Mouse (Mus musculus) hindbrain, embryonic 10.5 days (tissue): ENCODE results near the gene Rbm14. TPM values are rescaled to one million over a fixed set of nuclear protein-coding genes. Genes with fewer than 3 reads are reported as not detected.
"Not testable (repeated sequence)": the region's sequence is repeated elsewhere in the genome, so short reads cannot be mapped to it uniquely, and the experiment has no call there.

Experiments
- DNase-seq: peaks from one replicate; pipeline ENCODE4 v3.0.0-alpha.2; 2017; ENCODE audit warnings: low spot score
- H3K27ac ChIP-seq: fragments of 300-500 bp; sonication (generic); 2 replicates; pipeline ENCODE4 v1.5.1; 2016; ENCODE audit warnings: mild to moderate bottlenecking, moderate library complexity
- H3K27me3 ChIP-seq: fragments of 300-500 bp; sonication (generic); 2 replicates; pipeline ENCODE4 v1.6.1; 2016; ENCODE audit warnings: mild to moderate bottlenecking; ENCODE audit not compliant: poor library complexity, insufficient read depth, severe bottlenecking
- H3K36me3 ChIP-seq: fragments of 300-500 bp; sonication (generic); 2 replicates; pipeline ENCODE4 v1.6.1; 2016; ENCODE audit warnings: mild to moderate bottlenecking, moderate library complexity
- H3K4me1 ChIP-seq: fragments of 300-500 bp; sonication (generic); replicated peaks from 2 replicates; pipeline ENCODE4 v1.6.1; 2016; ENCODE audit warnings: mild to moderate bottlenecking
- H3K4me3 ChIP-seq: fragments of 300-500 bp; sonication (generic); 2 replicates; pipeline ENCODE4 v1.5.1; 2016; ENCODE audit warnings: mild to moderate bottlenecking, moderate library complexity
- H3K9me3 ChIP-seq: fragments of 300-500 bp; sonication (generic); 2 replicates; pipeline ENCODE4 v1.6.1; 2016; ENCODE audit warnings: mild to moderate bottlenecking, moderate library complexity
- WGBS: fragments of 180-500 bp; shearing (Covaris S2); methylation state at CpG from one replicate; pipeline ENCODE4 v1.1.7; 2016; 5-methylcytosine and 5-hydroxymethylcytosine counted together
- polyA plus RNA-seq: library from polyadenylated mRNA; unstranded; fragments of >200 nt; fragmentation: Nextera tagmentation; extraction: Ambion mirVana; gene quantifications from 2 replicates; pipeline ENCODE4 v1.2.1, GENCODE M21; 2016

Gene Rbm14
- polyA plus RNA-seq, 1 experiment from 2014 or later: 126 TPM

DNA sequence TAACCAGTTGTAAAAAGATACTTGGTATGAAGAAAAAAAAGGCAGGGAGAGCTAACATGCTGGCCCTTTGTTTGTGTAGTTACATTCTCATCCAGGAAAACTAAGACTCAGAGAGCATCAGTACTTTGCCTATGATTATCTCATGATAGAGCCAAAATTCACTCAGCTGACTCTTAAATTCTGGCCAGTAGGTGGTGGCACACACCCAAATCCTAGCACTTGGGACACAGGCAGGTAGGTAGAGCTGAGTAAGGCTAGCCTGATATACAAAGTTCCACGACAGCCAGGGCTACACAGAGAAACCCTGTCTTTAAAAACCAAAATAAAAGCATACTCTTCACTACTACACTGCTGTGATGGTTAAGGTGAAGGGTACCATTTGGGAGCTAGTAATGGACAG, 48.6 kb downstream of the Rbm14 start:
- peaks cover 19% of the 10 kb centered on the region for H3K4me1 ChIP-seq
- no peak overlapping the region for H3K27ac ChIP-seq
- no peak overlapping the region for H3K4me3 ChIP-seq
- DNase-seq: no peak
- peaks cover 97% of the 10 kb centered on the region for H3K36me3 ChIP-seq
- WGBS: 76% methylated on average over 1 of the region's 1 CpGs
- no peaks in the 10 kb centered on the region for H3K9me3 ChIP-seq
- no peaks in the 10 kb centered on the region for H3K27me3 ChIP-seq

DNA sequence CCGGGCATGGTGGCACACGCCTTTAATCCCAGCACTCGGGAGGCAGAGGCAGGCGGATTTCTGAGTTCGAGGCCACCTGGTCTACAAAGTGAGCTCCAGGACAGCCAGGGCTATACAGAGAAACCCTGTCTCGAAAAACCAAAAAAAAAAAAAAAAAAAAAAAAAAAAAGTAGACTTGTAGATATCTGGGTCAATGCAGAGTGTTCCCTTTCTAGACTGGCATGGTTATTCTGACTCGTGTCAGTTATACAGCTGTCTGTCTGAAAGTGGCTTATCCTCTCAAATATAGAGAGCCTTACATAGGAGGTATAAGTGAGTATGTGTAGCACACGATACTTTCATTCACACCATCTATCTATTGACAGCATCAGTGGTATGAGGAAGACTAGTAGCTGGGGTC, 50.9 kb downstream of the Rbm14 start:
- not testable (repeated sequence) for H3K4me3 ChIP-seq, DNase-seq, H3K27me3 ChIP-seq, H3K27ac ChIP-seq, H3K9me3 ChIP-seq
- WGBS: 93% methylated on average over 8 of the region's 8 CpGs
- Histone ChIP-seq H3K36me3 (peaks cover 79% of the 10 kb centered on the region), H3K4me1 (peaks cover 28% of the 10 kb centered on the region)

DNA sequence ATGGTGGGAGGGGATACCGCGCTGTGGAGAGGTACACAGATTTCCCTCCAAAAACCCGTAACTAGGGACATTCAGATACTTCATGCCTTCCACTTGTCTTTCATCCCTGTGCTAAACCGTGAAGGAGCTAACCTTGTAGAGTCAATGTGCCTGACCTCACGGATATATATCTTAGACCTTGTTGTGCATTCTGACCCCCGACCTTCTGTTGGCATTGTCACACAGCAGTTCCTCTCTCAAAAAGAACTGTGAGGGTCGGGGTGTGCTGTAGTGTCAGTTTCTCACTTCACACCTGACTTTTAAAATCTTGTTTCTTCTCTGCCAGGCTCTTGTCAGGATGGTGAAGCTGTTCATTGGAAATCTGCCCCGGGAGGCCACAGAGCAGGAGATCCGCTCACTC, 54.5 kb downstream of the Rbm14 start:
- H3K27ac ChIP-seq: peak overlapping the region; percentile 99
- DNase-seq: no peak
- H3K4me1 ChIP-seq: peaks cover 31% of the 10 kb centered on the region
- H3K36me3 ChIP-seq: peaks cover 50% of the 10 kb centered on the region
- H3K27me3 ChIP-seq: no peaks in the 10 kb centered on the region
- peak overlapping the region; percentile 86 for H3K4me3 ChIP-seq
- WGBS: 11% methylated on average over 9 of the region's 9 CpGs
- H3K9me3 ChIP-seq: no peaks in the 10 kb centered on the region

DNA sequence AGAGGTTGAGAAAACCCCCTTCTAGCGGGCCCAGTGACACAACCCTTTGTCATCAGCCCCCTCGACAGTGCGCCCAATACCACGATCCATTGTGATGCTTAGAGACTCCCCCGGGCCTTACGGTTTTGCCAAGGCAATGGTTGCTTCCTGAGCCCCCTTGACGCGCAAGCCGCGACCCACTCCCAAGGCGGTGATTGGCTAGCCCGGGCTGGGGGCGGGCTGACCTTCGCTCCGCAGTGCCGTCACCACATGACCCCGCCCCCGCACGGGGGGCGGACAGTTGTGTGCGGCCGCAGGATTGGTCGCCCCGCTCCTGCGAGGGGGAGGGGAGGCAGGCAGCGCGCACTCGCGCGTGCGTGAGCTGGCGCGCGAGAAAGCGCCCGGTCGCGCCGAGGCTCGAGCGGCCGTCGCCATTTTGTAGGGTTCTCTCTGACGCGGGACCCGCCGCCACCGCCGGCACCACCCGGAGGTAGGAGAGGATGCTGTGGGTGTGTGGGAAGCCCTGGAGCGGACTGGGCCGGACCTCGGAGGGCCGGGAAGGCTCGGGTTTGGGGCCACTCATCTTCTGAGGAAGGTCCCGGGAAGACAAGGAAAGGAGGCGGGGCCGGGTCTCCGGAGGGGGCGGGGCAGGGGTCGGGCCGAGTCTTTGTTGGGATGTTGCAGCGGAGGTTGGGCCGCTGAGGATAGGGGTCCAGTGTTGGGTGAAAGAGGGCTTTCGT, 55.1 kb downstream of the Rbm14 start, which contains the start of gene Rbm4b:
Gene Rbm4b (plus strand): TSS at position 305 of the 719 bp plus-strand sequence.
- peaks cover 34% of the 10 kb centered on the region for H3K4me1 ChIP-seq
- peak; percentile 99 for DNase-seq
- H3K36me3 ChIP-seq: peaks cover 50% of the 10 kb centered on the region
- no peaks in the 10 kb centered on the region for H3K9me3 ChIP-seq
- peak within 1 kb of the TSS; percentile 86 for H3K4me3 ChIP-seq
- WGBS: under 1% methylated on average over 65 of the region's 65 CpGs
- no peaks in the 10 kb centered on the region for H3K27me3 ChIP-seq
- peak within 1 kb of the TSS; percentile 99 for H3K27ac ChIP-seq

DNA sequence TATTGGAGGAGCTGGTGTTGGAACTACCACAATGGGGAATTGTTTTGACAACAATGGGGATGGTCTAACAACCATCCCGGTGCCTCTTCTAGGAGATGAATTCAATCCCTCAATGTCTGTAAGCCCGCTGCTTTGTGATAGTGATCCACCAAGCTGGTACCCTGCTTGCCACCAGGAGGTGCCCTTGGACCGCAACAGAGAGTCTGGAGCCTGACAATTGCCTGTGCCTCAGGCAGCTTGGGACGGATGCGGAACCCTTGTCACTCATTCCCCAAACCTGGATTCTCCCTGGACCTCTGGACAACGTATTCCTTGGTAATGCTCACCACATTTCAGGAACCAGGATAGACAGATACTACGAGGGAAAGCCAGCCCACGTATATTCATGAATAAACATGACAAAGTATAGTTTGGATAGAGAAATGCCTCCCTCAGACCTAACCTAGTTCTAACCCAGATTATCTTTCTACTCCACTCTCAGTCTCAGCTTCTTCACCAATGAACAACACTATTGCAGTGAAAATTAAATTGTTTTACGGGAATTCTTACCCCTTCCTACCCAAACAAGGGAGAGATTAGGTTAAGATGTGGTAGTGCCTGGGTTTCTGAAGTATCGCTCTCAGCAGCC, 55.8 kb downstream of the Rbm14 start:
- H3K4me3 ChIP-seq: peak overlapping the region; percentile 86
- no peaks in the 10 kb centered on the region for H3K9me3 ChIP-seq
- no peaks in the 10 kb centered on the region for H3K27me3 ChIP-seq
- DNase-seq: peak; percentile 90
- peaks cover 50% of the 10 kb centered on the region for H3K36me3 ChIP-seq
- H3K4me1 ChIP-seq: peaks cover 34% of the 10 kb centered on the region
- peak overlapping the region; percentile 99 for H3K27ac ChIP-seq
- under 1% methylated on average over 10 of the region's 10 CpGs for WGBS

Other genes with a start within 250 kb of the Rbm14 start
- gene Lrfn4, start 196.0 kb downstream of the Rbm14 start, polyA plus RNA-seq: 5.9 and 8.2 TPM in 2 replicates
- gene Rce1, start 186.0 kb downstream of the Rbm14 start, polyA plus RNA-seq: 80.0 and 81.4 TPM in 2 replicates
- 2.9 and 3.1 TPM in 2 replicates for gene Gm960, start 113.0 kb downstream of the Rbm14 start, polyA plus RNA-seq
- 12.7 and 20.6 TPM in 2 replicates for gene Sptbn2, start 100.5 kb downstream of the Rbm14 start, polyA plus RNA-seq
- 108 and 124 TPM in 2 replicates for gene Rbm4b, start 55.1 kb downstream of the Rbm14 start, polyA plus RNA-seq
- 104 and 106 TPM in 2 replicates for gene Rbm4, start 17.7 kb downstream of the Rbm14 start, polyA plus RNA-seq
- gene Gm21992, start within 50 bp of the Rbm14 start, polyA plus RNA-seq: 26.7 and 30.0 TPM in 2 replicates
- 46.9 and 49.6 TPM in 2 replicates for gene Ccs, start 27.7 kb upstream of the Rbm14 start, polyA plus RNA-seq
- gene Ccdc87, start 27.7 kb upstream of the Rbm14 start, polyA plus RNA-seq: 0.11 and 0.33 TPM in 2 replicates
- 38.8 and 52.5 TPM in 2 replicates for gene Ctsf, start 43.5 kb upstream of the Rbm14 start, polyA plus RNA-seq
- 3.8 and 12.1 TPM in 2 replicates for gene Actn3, start 66.3 kb upstream of the Rbm14 start, polyA plus RNA-seq
- gene Zdhhc24, start 67.0 kb upstream of the Rbm14 start, polyA plus RNA-seq: 17.6 and 19.5 TPM in 2 replicates
- 7.9 and 8.3 TPM in 2 replicates for gene Bbs1, start 95.0 kb upstream of the Rbm14 start, polyA plus RNA-seq
- 204 and 218 TPM in 2 replicates for gene Dpp3, start 116.7 kb upstream of the Rbm14 start, polyA plus RNA-seq
- 2.1 and 3.7 TPM in 2 replicates for gene Peli3, start 131.5 kb upstream of the Rbm14 start, polyA plus RNA-seq
- 157 and 163 TPM in 2 replicates for gene Mrpl11, start 150.5 kb upstream of the Rbm14 start, polyA plus RNA-seq
- not detected in 2 replicates for gene Npas4, start 178.7 kb upstream of the Rbm14 start, polyA plus RNA-seq
- 5.5 and 8.4 TPM in 2 replicates for gene Slc29a2, start 212.2 kb upstream of the Rbm14 start, polyA plus RNA-seq
- 38.8 and 41.6 TPM in 2 replicates for gene B4gat1, start 227.2 kb upstream of the Rbm14 start, polyA plus RNA-seq
- 2.4 and 3.2 TPM in 2 replicates for gene AC124502.3, start 227.3 kb upstream of the Rbm14 start, polyA plus RNA-seq
- 86.8 and 91.8 TPM in 2 replicates for gene Brms1, start 229.7 kb upstream of the Rbm14 start, polyA plus RNA-seq
- gene Rin1, start 238.8 kb upstream of the Rbm14 start, polyA plus RNA-seq: 2.3 and 3.0 TPM in 2 replicates